Mouse (Mus musculus) kidney, postnatal 36 days (tissue): ENCODE results near the gene Akap2.
A peak's percentile ranks its signal among the peaks of the same experiment; 100 is the strongest.

Experiments used
- DNase-seq, 2 experiments: peaks; one replicate each; pipeline ENCODE4 v3.0.0; 2021 to 2022; ENCODE audit warnings: mixed read lengths in 2 of 2

Gene Akap2

DNA sequence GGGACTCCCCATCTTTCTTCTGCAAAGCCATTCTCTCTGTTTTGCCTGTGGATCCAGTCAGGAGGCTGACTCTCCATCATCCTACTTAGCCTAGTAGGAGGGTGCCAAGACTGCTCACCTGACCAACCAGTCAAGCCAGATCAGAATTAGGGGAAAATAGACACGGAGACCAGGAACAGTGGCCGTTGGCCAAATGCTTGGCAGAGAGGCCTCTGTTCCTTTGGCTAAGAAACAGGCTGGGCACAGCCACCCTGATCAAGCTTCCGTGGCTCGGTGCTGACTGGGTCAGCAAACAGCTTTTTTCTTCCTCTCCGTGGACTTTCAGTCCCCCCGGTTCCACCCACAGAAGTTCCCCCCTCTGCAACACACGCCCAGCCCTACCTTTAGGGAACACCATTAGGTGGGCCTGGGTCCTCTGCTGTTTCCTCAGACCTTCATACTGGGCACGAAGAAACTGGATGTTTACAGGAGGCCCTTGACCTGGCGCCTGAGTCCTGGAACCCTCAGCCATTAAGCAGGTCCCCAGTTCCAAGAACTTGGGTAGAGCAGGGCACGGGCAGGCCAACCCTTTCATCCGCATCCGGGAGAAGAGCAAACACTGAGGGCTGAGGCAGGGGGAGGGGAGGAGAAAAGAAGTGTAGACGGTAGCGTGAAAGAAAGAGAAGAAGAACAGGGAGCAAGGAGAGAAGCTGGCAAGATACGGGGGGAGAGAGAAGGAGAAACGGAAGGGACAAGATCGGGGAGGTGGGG is 197.9 kb downstream of the Akap2 start:
- peak; percentile 90 to 92 for DNase-seq

DNA sequence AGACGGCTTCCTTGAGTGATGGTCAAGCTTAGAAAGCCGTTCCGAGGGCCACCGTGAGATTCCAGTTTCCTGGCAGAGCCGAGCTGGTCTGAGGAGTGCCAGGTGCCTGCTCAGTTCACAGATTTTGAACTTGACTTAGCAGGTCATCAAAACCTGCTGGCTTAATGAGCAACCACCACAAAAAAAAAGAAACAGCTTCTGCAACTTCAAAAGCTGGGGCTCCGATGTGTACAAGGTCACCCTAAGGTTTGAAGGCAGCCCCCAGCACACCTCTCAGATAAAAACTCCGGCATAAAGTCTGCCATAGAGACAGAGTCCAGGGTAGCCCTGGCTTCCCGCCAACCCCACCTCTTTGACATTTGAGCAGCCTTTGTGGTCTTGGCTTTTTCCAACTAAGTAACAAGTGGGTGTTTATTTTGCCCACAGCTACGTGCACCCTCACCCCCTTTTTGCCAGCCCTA is 198.8 kb downstream of the Akap2 start, which contains the start of gene D630039A03Rik:
D630039A03Rik (minus strand) TSS at position 97 of the 461 bp plus-strand sequence.
- peak; percentile 81 to 82 for DNase-seq

DNA sequence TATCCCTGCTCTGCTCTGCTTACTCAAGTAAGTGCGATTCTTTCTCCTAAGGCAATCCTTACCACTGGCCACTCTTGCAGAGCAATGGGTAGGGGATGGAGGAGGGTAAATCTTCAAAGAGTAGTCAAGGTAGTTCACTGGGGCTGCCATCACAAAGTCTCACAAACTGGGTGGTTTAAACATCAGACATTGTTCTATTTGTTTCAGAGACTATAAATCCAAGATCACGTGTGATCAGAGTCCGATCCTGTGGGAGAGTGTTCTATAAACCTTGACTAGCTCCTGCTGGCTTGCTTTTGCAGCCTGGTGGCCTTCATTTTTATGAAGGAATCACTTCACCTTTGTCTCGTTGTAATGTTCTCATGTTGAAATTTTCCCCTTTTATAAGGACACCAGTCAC is 199.3 kb downstream of the Akap2 start:
- DNase-seq, result peak in 1 of 2 experiments; percentile 25

DNA sequence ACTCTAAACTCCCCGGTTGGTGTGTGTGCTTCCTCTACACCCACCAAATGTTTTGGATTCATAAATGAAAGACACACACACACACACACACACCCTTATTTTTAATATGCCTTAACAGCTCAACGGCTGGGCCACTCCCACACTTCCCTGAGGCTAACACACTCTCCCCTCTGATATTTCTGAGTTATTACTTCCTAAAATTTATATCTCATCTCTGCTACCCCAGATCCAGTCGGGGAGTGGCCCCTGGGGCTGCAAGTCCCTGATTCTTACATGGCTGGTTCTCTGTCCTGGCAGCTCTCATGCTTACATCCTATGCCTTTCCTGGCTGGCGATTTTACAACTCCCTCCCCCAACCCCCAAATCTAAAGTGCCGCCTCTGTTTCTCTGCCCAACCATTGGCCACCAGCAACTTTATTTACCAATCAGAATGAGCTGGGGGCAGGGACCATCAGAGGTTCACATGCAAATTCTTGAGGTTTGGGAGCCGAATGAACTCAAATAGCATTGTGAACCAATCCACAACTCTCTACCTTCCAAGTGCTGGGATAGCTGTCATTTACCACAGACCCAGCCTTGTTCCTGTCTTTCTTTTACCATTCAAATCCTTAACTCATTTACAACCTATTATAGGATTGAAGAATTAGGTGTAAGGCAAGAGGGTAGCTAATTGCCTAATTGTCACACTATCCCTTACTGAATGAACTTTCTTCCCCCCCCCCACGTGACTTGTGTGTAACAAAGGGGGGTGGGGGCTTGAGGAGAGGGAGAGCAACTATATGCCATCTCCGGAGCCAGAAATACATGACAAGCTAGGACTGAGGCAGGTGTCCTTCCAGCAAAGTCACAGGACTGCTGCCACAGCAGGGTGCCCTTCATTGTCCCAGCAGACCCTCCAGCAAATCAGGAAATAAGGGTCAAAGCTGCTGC is 202.3 kb downstream of the Akap2 start:
- DNase-seq, result no peak

DNA sequence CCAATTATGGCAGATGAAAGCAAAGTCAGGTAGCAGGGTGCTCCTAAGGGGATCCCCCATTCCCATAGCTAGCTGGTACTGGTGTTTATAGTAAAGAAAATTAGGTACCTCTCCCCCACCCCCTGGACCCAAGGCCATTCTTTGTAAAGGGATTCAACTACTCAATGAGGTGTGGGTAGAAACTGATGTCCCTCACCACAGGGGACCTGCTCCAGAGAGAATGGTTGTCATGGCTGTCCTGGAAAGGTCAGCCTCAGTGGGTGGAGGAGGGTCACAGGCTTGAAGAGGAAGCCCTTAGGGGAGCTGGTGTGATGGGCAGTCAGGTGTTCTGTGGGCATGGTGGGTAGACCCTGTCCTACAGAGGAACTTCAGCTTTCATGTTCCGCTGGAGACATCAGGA is 203.1 kb downstream of the Akap2 start:
- DNase-seq, result no peak

DNA sequence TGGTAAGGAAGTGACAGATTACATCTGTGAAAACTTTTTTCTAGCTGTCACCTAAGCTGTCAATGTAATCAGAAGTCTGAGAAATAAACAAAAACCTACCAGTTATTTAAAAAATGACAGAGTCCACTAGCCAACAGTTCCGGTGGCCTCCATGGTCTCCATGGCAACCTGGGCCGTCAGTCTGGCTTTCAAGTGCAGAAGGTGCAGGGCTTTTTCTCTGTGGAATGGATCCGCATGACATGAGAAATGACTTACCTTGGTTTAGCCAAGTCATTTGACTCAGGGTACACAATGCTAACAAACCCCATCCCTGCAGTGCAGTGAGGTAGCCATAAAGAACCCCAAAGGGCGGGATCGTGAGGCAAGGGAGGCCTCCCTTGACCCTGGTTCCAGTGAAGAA is 204.7 kb downstream of the Akap2 start:
- no peak for DNase-seq

DNA sequence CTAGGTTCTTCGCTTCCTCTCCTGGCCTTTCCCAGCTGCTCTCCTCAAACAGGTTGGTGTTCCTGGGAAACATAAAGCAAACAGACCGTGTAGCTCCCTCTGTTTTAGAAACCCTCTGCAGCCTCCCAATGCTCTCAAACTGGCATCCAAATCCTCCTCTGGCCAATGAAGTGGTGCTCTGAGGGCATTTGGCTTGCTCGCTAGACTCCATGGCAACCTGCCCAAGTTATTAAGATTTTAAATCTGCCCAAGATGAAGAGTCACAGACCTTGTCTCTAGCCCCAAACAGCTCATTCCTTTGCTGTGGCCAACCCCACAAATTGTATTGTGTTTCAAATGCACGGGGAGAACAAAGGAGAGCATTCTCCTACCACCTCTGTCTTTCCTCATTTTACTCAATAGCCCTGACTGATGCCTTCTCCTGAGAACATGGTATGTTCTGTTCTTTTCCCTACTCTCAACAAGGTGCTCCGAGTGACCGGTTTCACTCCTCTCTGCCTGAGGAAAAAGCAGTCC is 207.2 kb downstream of the Akap2 start:
- no peak for DNase-seq

DNA sequence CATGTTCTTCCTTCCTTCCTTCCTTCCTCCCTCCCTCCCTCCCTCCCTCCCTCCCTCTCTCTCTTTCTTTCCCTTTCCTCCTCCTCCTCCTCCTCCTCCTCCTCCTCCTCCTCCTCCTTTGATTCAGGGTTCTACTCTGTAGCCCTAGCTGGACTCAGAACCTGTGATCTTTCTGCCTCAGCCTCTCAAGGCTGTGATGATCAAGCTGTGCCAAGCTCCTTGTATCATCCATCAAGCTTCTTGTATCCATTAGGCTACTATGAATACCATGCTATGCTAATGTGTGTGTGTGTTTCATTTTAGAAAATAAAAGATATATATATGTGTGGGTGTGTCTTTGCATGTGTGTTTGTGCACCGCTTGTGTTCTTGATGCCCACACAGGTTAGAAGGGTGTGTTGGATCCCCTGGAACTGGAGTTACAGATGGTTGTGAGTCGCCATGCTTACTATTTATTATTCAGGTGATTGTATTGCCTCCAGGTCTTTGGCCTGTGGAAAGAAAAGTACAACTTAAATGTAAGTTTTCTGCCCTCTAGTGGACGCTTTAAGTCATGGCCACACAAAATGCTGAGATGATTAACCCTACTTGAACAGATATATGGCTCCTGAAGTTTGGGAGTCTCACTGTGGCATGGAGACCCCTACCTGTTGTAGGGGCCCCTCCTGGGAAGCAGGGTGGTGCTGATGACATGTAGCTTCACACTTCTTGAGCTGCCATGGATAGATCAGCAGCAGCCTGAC is 210.2 kb downstream of the Akap2 start:
- DNase-seq, result peak; percentile 45 to 50

DNA sequence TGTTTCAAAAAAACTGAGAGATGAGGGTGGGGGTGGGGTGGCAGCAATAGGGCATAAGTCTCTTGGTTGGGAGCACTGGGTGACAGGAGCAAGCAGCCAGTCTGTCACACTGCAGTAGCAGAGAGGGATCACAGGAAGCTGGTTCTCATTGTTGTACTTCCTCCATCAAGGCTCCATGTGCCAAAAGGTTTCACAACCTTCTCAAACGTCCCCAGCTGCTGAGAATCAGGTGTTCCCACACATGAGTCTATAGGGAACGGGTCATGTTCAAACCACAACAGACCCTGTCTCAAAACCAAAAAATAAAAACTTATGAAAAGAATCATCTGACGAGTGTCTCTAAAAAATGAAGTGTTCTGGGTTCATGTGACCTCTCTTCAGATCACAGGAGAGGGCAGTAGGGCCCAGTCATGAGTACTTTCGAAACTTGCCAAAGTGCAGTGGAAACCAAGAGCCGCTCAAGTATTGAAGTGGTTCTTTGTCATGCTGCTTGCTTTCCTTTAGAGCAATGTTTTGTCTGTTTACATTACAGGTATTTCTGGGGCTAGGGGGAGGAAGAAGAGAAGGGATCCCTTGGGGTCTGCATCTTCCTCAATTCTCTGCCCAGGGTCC is 213.2 kb downstream of the Akap2 start:
- DNase-seq, result no peak

DNA sequence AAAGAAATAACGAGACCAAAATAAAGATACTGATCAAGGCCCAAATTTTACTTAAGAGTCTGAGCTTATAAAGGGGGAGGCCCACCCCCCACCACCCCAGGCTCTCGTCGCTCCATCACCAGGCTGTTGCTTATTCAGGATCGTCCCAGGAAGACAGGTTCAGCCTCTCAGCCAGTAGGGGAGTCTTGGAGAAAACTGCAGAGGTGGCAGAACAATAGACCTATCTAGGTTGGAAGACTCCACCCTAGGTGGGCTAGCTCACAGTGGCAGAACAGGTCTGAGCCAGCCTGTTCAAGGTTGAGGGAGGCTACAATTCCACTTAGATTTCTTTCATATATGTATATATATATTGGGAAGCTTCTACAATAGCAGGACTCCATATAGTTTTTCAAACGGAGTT is 216.7 kb downstream of the Akap2 start:
- DNase-seq, result no peak

DNA sequence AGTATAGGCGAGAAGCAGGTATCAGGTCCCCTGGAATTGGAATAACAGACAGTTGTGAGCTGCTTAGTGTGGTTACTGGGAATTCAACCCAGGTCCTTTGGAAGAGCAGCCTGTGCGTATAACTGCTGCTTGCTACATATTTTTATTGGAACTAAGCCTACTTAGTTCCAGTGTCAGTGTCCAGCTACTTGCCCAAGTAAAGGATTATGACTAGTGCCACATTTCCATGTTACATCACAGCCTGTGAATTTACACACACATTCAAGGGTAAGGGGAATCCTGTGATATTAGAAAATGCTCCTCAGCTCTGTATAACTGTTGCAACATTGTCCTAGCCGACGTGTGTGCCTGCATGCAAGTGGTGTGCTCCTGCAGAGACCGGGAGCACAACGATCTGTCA is 219.8 kb downstream of the Akap2 start:
- no peak for DNase-seq

DNA sequence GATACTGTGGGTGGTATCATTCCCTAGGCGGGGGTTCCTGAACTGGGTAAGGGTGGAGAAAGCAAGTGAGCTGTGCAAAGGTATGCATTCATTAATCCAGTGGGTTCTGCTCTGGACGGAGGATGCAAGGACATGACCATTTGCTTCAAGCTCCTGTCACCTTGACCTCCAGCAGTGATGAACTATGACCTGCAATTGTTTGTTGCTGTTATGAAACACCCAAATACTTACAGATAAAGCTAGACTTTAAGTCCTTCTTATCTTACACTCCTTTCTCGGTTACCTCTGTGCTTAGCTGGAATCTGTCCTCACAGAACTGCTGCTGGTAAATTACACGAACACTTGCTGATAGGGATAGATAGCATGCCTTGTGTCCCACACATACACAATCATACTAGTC is 223.2 kb downstream of the Akap2 start:
- DNase-seq, result no peak

DNA sequence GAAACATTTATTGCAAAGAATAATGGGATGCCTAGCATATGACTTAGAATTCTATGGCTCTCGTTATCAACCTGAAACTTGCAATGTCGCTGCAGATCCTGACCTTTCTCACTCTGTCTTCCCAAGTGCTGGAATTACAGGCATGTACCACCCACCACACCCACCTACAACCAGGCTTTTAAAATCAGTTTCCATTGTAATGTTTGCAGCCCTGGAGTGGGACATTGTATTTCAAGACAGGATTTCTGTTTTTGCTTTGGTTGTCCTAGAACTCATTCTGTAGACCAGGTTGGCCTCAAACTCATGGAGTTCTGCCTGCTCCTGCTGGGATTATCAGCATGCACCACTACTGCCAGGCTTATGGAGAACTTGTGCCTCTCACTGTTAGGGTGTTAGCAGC is 225.4 kb downstream of the Akap2 start:
- DNase-seq, result no peak
